Mouse (Mus musculus): ENCODE results near the gene Gtf3c1. TPM values are rescaled to one million over a fixed set of nuclear protein-coding genes. Genes with fewer than 3 reads are reported as not detected.

Gene Gtf3c1
- polyA plus RNA-seq (2017; shearing (Covaris generic)): 63.0 TPM

GRCm38 (mm10) chr7:125707593-125708022 lies at the start of gene Gtf3c1, which contains the start of gene D430042O09Rik:
TSS of gene Gtf3c1 (minus strand) at chr7:125707780.
TSS of gene D430042O09Rik (plus strand) at chr7:125707888.

GRCm38 (mm10) chr7:125603185-125603631 lies 104.4 kb downstream of the Gtf3c1 start, which contains the start of gene Il21r:
TSS of gene Il21r (plus strand) at chr7:125603429.

Other genes with a start within 250 kb of the Gtf3c1 start
- gene Nsmce1, start 216.2 kb downstream of the Gtf3c1 start, polyA plus RNA-seq (2017; shearing (Covaris generic)): 150 TPM
- gene Il4ra, start 155.7 kb downstream of the Gtf3c1 start, polyA plus RNA-seq (2017; shearing (Covaris generic)): 224 TPM
- 392 TPM for gene Il21r, start 104.4 kb downstream of the Gtf3c1 start, polyA plus RNA-seq (2017; shearing (Covaris generic))
- 9.8 TPM for gene D430042O09Rik, start 108 bp upstream of the Gtf3c1 start, polyA plus RNA-seq (2017; shearing (Covaris generic))